Comparison of ENCODE assay signal across 18 mouse cellular contexts in genomic region chr3:69026133-69026783, GRCm38 (mm10). TPM values are rescaled to one million over a fixed set of nuclear protein-coding genes. Genes with fewer than 3 reads are reported as not detected.
DNase-seq lines count a peak whose midpoint lies in the region; ATAC-seq lines count a peak whose summit lies in the region.
"Had no signal": no experiment of that assay in that cellular context is flagged by ENCODE, and none has a peak within 500 bp of the region (broad histone marks: within the 10 kb centered on the region; RNA-seq: fewer than 3 reads in every experiment).

No protein-coding gene starts in this region.

- ATAC-seq in intestine, embryonic 15.5 days, result peak; percentile 97
- ATAC-seq in frontal cortex, adult (ENCODE audit: low TSS enrichment), result no peak

- 84% methylated on average over 1 of the region's 1 CpGs for WGBS in intestine, embryonic 15.5 days

- no peaks in the 10 kb centered on the region for H3K4me1 ChIP-seq in intestine, embryonic 15.5 days (replicated peaks)
- H3K4me1 ChIP-seq: forebrain, embryonic 12.5 days; heart, embryonic 15.5 days; hindbrain, embryonic 10.5 days had no signal

- no peak overlapping the region for H3K4me2 ChIP-seq in intestine, embryonic 15.5 days (replicated peaks)
- H3K4me2 ChIP-seq: forebrain, embryonic 12.5 days; heart, embryonic 15.5 days had no signal

- H3K9me3 ChIP-seq in intestine, embryonic 15.5 days, result no peaks in the 10 kb centered on the region
- H3K9me3 ChIP-seq: forebrain, embryonic 12.5 days; heart, embryonic 15.5 days; hindbrain, embryonic 10.5 days had no signal

- peaks cover 23% of the 10 kb centered on the region for H3K36me3 ChIP-seq in intestine, embryonic 15.5 days

- H3K27ac ChIP-seq in intestine, embryonic 15.5 days, result no peak overlapping the region
- H3K27ac ChIP-seq: forebrain, embryonic 12.5 days; gastrocnemius, adult 2 months; heart, embryonic 15.5 days; hindbrain, embryonic 10.5 days had no signal

- DNase-seq in lung, postnatal 36 days, result peak; percentile 30
- no peak for DNase-seq in lung, postnatal 25 days (ENCODE audit: low spot score)
- peak; percentile 39 for DNase-seq in naive thymus-derived CD4-positive, alpha-beta T cell, adult 2 months (ENCODE audit: low read depth)
- DNase-seq in cerebellum, adult 18-20 months, result no peak
- DNase-seq in right cerebral cortex, postnatal 10 days (ENCODE audit: low spot score in 2 of 2), result no peak
- DNase-seq: adrenal gland, adult 8-10 months; cerebellum, adult 11 months; cerebellum, postnatal 25 days; gastrocnemius, adult 2 months; heart, adult 11 months; kidney, postnatal 25 days; lung, postnatal 14 days; right cerebral cortex, postnatal 14 days had no signal

- no peak overlapping the region for H3K9ac ChIP-seq in intestine, embryonic 15.5 days
- H3K9ac ChIP-seq: forebrain, embryonic 12.5 days; heart, embryonic 15.5 days had no signal

- no peak overlapping the region for H3K4me3 ChIP-seq in intestine, embryonic 15.5 days (replicated peaks)
- H3K4me3 ChIP-seq: forebrain, embryonic 12.5 days; gastrocnemius, adult 2 months; heart, embryonic 15.5 days; hindbrain, embryonic 10.5 days had no signal

- H3K27me3 ChIP-seq in intestine, embryonic 15.5 days (replicated peaks), result no peaks in the 10 kb centered on the region
- H3K27me3 ChIP-seq: forebrain, embryonic 12.5 days; heart, embryonic 15.5 days had no signal

RNA-seq across cellular contexts. Expression of gene Trim59, which starts 18.3 kb away (rescaled TPM):
- 70.7 and 86.9 TPM in 2 replicates for polyA plus RNA-seq in intestine, embryonic 15.5 days (2015; fragmentation: Nextera tagmentation; extraction: Ambion mirVana)

RNA-seq across cellular contexts. Expression of gene Smc4, which starts 21.7 kb away (rescaled TPM):
- polyA plus RNA-seq in intestine, embryonic 15.5 days (2015; fragmentation: Nextera tagmentation; extraction: Ambion mirVana), result 131 and 157 TPM in 2 replicates

RNA-seq across cellular contexts. Expression of gene Ift80, which starts 21.9 kb away (rescaled TPM):
- 8.4 and 9.7 TPM in 2 replicates for polyA plus RNA-seq in intestine, embryonic 15.5 days (2015; fragmentation: Nextera tagmentation; extraction: Ambion mirVana)

Comparison
In these comparisons a context has a peak if more than half of its experiments do, and no peak if none do; other contexts are left out.
1. DNase-seq: peak in lung, postnatal 36 days (single experiment) and naive thymus-derived CD4-positive, alpha-beta T cell, adult 2 months (single experiment); none in lung, postnatal 25 days (single experiment), cerebellum, adult 18-20 months (0 of 2) and right cerebral cortex, postnatal 10 days (0 of 2).